Mouse (Mus musculus): ENCODE data around the gene Sypl2.

Sypl2 gene

GRCm38 (mm10) chr3:108204470-108204869 lies 22.0 kb downstream of the Sypl2 start:
- DNase-seq: peak; percentile 92

GRCm38 (mm10) chr3:108203621-108204325 lies 22.7 kb downstream of the Sypl2 start:
- DNase-seq: peak; percentile 95

DNA sequence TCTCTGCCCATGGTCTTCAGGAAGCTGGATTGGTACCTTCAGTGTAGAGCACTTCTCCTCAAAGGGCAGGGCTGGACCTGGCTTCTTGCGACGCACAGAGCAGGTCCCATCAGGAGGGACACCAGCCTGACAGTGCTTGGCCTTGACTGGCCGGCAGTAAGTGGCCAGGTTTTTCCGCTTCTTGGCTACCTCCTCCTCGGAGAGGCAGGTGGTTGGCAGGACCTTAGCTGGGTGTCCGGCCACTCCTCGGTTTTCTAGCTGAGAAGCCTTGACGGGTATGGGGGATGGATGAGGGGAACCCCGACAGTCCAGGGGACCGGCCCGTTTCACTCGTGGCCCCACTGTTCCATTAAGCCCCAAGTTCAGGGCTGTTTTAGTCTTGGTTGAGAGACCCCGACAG lies 23.2 kb downstream of the Sypl2 start:
- DNase-seq: peak; percentile 91

- DNase-seq: no peak
Measured at GRCm38 (mm10) chr3:108202506-108202905, 23.9 kb downstream of the Sypl2 start.

- DNase-seq: peak; percentile 100
Measured at GRCm38 (mm10) chr3:108200329-108201323, 25.8 kb downstream of the Sypl2 start, which contains the start of gene Cyb561d1. TSS of gene Cyb561d1 (minus strand) at chr3:108201212.

- DNase-seq: peak; percentile 91
Measured at GRCm38 (mm10) chr3:108199231-108199630, 27.2 kb downstream of the Sypl2 start.

DNA sequence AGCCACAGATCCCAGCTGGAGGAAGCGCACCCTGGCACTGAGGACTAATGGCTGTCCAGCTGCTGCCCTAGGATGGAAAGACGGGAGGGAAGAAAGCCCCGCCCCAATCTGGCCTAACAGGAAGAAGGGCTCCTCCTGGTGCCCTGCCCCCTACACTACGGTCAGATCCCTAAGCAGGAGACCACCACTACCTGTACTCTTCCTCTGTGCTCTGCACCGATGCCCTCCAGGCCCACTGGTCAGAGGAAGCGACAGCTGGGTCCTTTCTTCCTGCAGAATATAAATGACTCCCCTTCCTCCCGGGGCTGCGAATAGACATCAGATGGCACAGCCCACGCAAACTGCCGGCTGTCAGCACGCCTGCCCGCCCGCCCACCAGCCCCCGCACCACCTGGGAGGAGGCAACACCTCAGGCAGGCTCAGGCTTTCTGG lies 29.4 kb downstream of the Sypl2 start:
- DNase-seq: peak; percentile 95

DNA sequence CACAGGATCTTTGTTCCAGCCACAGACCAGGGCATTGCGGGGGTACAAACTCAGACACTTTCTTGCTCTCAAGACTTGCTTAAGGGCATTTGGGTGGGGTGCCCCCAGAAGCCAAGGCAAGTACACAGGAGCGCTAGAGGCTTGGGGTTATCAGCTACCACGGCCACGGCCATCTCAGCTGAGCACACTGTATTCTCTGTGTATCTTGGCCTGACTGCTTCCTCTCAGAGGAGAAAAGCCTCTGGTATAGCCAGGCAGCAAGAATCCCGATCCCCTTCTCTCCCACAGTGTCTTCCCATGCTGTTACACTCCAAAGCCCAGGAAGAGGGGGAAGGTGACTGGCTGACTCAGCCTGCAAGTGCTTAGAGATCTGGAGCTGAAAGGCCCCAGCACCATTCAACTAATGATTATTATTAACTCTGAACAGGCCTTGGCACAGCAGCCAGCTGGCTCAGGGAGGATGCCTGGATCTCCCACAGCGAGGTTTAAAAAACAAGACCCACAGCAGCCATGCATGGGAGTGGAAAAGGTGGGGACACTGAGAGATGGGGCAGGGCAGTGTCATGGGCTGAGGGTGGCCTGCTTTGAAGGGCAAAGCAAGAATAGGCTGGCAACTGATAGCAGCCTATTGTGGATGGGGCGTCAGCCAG lies 30.4 kb downstream of the Sypl2 start:
- DNase-seq: peak; percentile 93

- no peak for DNase-seq
Measured at GRCm38 (mm10) chr3:108195287-108195686, 31.2 kb downstream of the Sypl2 start.

DNA sequence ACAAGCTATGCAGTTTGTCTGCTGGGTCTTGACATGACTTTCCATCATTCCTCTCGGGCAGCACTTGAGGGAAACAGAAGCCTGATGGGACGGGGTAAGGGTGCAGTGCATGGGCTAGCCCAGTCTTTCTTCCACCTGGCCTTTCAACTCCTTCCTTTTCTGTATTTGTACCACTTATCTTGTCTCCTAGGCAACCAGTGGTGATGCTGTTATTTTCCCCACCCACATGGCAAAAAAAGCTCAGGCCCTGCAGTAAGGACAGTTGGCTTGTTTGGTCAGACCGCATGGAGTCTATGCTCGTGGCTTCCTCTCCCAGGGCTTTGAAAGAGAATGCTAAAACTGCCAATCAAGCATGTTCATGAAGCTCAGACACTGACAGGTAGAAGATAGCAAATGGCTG lies 32.8 kb downstream of the Sypl2 start:
- peak; percentile 89 for DNase-seq

DNA sequence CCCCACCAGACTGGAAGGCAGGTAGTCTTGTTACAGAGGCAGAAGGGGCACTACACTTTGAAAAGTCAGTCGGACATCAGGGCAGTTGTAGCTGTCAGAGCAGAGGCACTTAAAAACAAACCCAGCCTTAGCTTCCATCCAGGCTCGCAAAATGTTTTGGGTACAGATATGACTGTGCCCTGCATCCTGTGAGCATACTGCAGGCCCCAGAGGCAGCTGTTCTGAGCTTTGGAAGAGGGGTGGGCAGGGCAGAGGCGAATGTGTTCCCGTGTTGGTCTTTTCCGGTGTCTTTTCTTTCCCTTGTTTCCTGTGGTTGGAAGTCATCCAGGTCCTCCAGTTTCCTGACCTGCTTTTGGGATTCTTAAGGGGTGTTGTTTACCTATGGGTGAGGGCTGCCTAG lies 36.6 kb downstream of the Sypl2 start:
- DNase-seq: peak; percentile 86

DNA sequence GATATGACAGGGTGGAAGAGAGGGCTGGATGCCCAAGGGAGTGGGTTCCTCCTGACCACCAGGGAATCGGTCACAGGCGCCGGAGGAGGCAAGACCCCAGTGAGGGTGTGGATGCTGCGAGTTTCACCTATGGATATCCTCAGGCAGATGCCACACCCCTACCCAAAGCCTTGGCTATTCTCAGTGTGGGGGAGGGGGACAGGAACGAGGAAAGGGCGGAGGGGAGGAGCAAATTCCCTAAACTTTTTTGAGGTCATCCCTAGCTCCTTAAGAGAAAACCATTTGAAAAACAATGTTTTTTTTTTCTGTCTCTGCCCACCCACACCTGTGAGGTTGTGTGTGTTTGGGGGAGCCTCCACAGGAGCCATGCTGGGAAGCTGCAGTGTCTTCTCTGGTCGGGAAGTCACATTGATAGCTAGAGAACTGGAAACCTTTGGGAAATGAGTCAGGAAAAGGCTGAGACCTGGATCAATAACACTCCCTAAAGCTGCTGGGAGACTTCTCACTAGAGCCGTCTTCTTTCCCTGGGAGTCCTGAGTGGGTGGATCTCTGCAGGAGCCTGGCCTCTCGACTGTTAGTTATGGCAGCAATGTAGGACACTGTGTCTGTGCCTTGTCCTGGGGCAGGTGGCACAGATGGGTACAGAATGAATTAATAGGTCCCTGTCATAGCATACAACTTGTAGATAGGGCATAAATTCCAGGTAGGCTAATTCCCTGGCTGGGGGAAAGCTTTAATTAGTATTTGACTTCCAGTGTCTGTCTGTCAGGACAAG lies 37.5 kb downstream of the Sypl2 start:
- peak; percentile 87 for DNase-seq

DNA sequence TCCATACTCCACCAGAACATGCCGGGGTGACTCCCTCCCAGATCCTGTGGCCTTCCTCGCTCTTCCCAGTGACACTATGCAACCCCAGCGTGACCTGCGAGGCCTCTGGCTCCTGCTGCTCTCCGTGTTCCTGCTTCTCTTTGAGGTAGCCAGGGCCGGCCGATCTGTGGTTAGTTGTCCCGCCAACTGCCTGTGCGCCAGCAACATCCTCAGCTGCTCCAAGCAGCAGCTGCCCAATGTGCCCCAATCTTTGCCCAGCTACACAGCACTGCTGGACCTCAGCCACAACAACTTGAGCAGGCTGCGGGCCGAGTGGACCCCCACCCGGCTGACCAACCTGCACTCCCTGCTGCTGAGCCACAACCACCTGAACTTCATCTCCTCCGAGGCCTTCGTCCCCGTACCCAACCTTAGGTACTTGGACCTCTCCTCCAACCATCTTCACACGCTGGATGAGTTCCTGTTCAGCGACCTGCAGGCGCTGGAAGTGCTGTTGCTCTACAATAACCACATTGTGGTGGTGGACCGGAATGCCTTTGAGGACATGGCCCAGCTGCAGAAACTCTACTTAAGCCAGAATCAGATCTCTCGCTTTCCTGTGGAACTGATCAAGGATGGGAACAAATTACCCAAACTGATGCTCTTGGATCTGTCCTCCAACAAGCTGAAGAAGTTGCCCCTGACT lies 39.2 kb downstream of the Sypl2 start:
- DNase-seq: peak; percentile 88

DNA sequence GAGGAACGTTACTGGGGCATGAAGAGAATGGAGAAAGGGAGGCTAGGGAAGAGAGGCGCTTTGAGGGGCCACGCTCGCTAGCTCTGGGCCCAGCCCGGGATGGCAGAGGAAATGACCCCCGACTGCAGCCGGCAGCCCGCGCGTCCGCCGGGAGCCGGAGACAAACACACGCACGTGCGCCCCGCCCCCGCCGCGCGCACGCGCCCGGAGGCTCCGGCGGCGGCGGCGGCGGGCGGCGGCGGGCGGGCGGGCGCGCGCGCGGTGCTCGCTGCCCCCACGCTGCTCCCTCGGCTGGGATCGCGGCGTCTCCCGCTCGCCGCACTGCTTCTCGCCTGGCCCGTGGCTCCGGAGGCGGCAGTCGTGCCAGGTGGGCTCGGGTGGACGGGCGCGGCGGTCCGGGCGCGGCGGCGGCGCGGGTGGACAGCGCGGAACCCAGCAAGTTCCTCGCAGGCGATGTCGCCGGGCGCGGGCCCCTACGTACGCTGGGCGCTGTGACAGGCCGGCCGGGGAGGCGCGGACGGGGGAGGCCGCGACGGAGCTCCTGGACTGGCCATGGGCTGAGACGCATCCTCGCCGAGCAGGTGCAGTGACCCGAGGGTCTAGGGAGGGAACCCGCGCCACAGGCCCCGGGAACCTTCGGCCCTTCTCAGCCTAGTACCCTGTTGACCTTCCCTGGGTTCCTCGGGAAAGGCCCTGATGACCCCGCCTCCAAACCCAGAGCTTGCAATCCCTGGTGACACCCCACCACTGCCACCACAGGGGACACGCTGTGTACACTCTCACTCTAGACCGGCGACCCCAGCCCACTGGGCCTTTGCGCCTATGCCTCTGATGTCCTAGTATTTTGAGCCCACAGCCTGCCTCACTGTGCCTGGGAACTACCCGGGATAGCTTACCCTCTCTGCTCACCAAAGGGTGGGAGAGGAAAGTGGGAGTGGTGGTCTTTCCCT lies 40.1 kb downstream of the Sypl2 start, which contains the start of gene Amigo1:
TSS of gene Amigo1 (plus strand) at position 238 of the 950 bp plus-strand sequence.
- peak; percentile 97 for DNase-seq

GRCm38 (mm10) chr3:108185460-108186097 lies 40.9 kb downstream of the Sypl2 start:
- peak; percentile 84 for DNase-seq

GRCm38 (mm10) chr3:108184742-108185141 lies 41.7 kb downstream of the Sypl2 start:
- no peak for DNase-seq

GRCm38 (mm10) chr3:108180514-108180913 lies 45.9 kb downstream of the Sypl2 start:
- DNase-seq: no peak

GRCm38 (mm10) chr3:108178756-108179715 lies 47.4 kb downstream of the Sypl2 start:
- DNase-seq: peak; percentile 80
